Mouse (Mus musculus) left cerebral cortex, postnatal 4 days (tissue): Measurements from ENCODE around the gene Abcc12. TPM values are rescaled to one million over a fixed set of nuclear protein-coding genes. Genes with fewer than 3 reads are reported as not detected.

ENCODE experiments used
- DNase-seq: peaks from one replicate; pipeline ENCODE4 v3.0.0-alpha.2; 2022
- intact Hi-C: fragments of 180-260 bp; cut with DNase I; formaldehyde crosslinking; loops from one replicate; pipeline ENCODE4 v1.15.1; 2025
- microRNA-seq: library from miRNA; unstranded; fragments of <30 nt; microRNA quantifications from one replicate; pipeline ENCODE4 v1.2.0, GENCODE M21; 2022
- total RNA-seq, 2 experiments: library from RNA; stranded (reverse); gene quantifications; 2 replicates each; pipeline ENCODE4 v1.2.3; 2021

Abcc12 gene
- total RNA-seq, 2 experiments from 2014 or later = 0.32 to 0.56 TPM

GRCm38 (mm10) chr8:86443744-86444143, 136.7 kb downstream of the Abcc12 start:
- DNase-seq = peak; percentile 17
- intact Hi-C loops = no loop called here

- intact Hi-C loops = no loop called here
- no peak for DNase-seq
Measured at GRCm38 (mm10) chr8:86438983-86439299, 141.5 kb downstream of the Abcc12 start.

- intact Hi-C loops = no loop called here
- DNase-seq = peak; percentile 56
Measured at GRCm38 (mm10) chr8:86438133-86438982, 142.1 kb downstream of the Abcc12 start.

GRCm38 (mm10) chr8:86437418-86437817, 143.1 kb downstream of the Abcc12 start:
- peak; percentile 13 for DNase-seq
- intact Hi-C loops = no loop called here

Small RNA genes lying within 50 kb of the gene (microRNA-seq; reads per million reads assigned to microRNA genes)
- not detected for gene Gm44348

Other genes with a start within 250 kb of the Abcc12 start
- gene Lonp2, start 43.4 kb upstream of the Abcc12 start, total RNA-seq = 10 to 100 TPM; 56.2 to 56.5 TPM
- 1 to 10 TPM; 2.3 to 2.5 TPM for gene Gm10638, start 165.0 kb upstream of the Abcc12 start, total RNA-seq
- gene Siah1a, start 165.2 kb upstream of the Abcc12 start, total RNA-seq = 10 to 100 TPM; 47.1 to 50.1 TPM